Mouse (Mus musculus) heart, embryonic 14.5 days (tissue): Measurements from ENCODE around the gene Exoc2. TPM values are rescaled to one million over a fixed set of nuclear protein-coding genes. Genes with fewer than 3 reads are reported as not detected.

ENCODE experiments used
- ATAC-seq: fragments of 200-750 bp; cut with Nextera tagmentation; 2 replicates; pipeline ENCODE4 v1.8.0; 2017; ENCODE audit warnings: low read depth, moderate TSS enrichment; ENCODE audit not compliant: insufficient number of reproducible peaks, insufficient read depth, low FRiP score
- H3K27ac ChIP-seq, 2 experiments: fragments of 200-500 bp in 1 of 2; fragments of 300-500 bp in 1 of 2; sonication (generic) in 1 of 2; replicated peaks in 1 of 2; 2 replicates each; pipeline ENCODE4 v1.5.1; 2012 to 2014; ENCODE audit warnings: low read depth in 2 of 2, low read length in 2 of 2, control low read depth in 1 of 2, mild to moderate bottlenecking in 1 of 2, mixed read lengths in 1 of 2; ENCODE audit not compliant: control insufficient read depth in 1 of 2, insufficient read depth in 1 of 2
- H3K27me3 ChIP-seq: fragments of 300-500 bp; sonication (generic); 2 replicates; pipeline ENCODE4 v1.6.1; 2014; ENCODE audit warnings: mild to moderate bottlenecking, low read length, control low read depth; ENCODE audit not compliant: control insufficient read depth, insufficient read depth
- H3K36me3 ChIP-seq: fragments of 300-500 bp; sonication (generic); 2 replicates; pipeline ENCODE4 v1.6.1; 2014; ENCODE audit warnings: mild to moderate bottlenecking, control low read depth, low read length, mixed read lengths; ENCODE audit not compliant: control insufficient read depth, insufficient read depth
- H3K4me1 ChIP-seq, 2 experiments: fragments of 200-500 bp in 1 of 2; fragments of 300-500 bp in 1 of 2; sonication (generic) in 1 of 2; 2 replicates each; pipeline ENCODE4 v1.6.1; 2012 to 2014; ENCODE audit warnings: low read length in 2 of 2, control low read depth in 1 of 2, mixed read lengths in 1 of 2; ENCODE audit not compliant: control insufficient read depth in 2 of 2, insufficient read depth in 2 of 2
- H3K4me2 ChIP-seq: fragments of 300-500 bp; sonication (generic); 2 replicates; pipeline ENCODE4 v1.6.1; 2014; ENCODE audit warnings: mild to moderate bottlenecking, low read length
- H3K4me3 ChIP-seq, 2 experiments: fragments of 200-500 bp in 1 of 2; fragments of 300-500 bp in 1 of 2; sonication (generic) in 1 of 2; 2 replicates each; pipeline ENCODE4 v1.5.1; 2012 to 2014; ENCODE audit warnings: low read length in 2 of 2, mild to moderate bottlenecking in 2 of 2, control low read depth in 1 of 2, low read depth in 1 of 2, moderate library complexity in 1 of 2; ENCODE audit not compliant: control insufficient read depth in 1 of 2, insufficient read depth in 1 of 2
- H3K9ac ChIP-seq: fragments of 300-500 bp; sonication (generic); 2 replicates; pipeline ENCODE4 v1.6.1; 2014; ENCODE audit warnings: mild to moderate bottlenecking, low read length
- H3K9me3 ChIP-seq: fragments of 300-500 bp; sonication (generic); 2 replicates; pipeline ENCODE4 v1.6.1; 2016; ENCODE audit warnings: low read length, control low read depth; ENCODE audit not compliant: control insufficient read depth
- WGBS: fragments of 180-500 bp; shearing (Covaris S2); extraction: QIAGEN DNeasy Blood & Tissue Kit; methylation state at CpG from one replicate; pipeline ENCODE4 v1.1.7; 2014; 5-methylcytosine and 5-hydroxymethylcytosine counted together
- polyA plus RNA-seq: library from polyadenylated mRNA; unstranded; fragments of >200 nt; fragmentation: Nextera tagmentation; extraction: Ambion mirVana; gene quantifications from 2 replicates; pipeline ENCODE4 v1.2.1, GENCODE M21; 2014

Exoc2 gene
- polyA plus RNA-seq, 1 experiment from 2014 or later = 23.9 TPM

DNA sequence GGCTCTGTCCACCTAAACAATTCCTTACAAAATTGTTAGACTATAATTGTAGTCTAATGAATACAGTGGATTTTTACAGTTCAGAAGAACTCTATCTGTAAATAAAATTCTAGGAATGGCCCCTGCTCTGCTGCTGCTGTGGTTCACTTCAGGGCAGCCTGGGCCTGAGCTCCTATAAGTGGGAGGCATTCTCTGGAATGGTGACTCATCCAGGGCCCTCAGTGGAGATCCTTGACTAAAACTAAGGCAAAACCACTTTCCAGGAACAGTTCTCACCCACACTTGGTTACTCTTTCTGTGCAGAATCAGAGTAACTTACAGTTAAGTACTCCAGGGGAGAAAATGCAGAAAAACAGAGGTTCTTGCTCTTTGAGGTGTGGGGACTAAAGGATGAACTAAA lies 108.4 kb downstream of the Exoc2 start:
- H3K9me3 ChIP-seq = no peaks in the 10 kb centered on the region
- no peak overlapping the region for H3K27ac ChIP-seq
- H3K4me3 ChIP-seq = no peak overlapping the region
- peaks cover 30% of the 10 kb centered on the region for H3K36me3 ChIP-seq
- ATAC-seq = no peak
- no peak overlapping the region for H3K9ac ChIP-seq
- no peak overlapping the region for H3K4me2 ChIP-seq
- no peaks in the 10 kb centered on the region for H3K27me3 ChIP-seq
- H3K4me1 ChIP-seq = no peaks in the 10 kb centered on the region

DNA sequence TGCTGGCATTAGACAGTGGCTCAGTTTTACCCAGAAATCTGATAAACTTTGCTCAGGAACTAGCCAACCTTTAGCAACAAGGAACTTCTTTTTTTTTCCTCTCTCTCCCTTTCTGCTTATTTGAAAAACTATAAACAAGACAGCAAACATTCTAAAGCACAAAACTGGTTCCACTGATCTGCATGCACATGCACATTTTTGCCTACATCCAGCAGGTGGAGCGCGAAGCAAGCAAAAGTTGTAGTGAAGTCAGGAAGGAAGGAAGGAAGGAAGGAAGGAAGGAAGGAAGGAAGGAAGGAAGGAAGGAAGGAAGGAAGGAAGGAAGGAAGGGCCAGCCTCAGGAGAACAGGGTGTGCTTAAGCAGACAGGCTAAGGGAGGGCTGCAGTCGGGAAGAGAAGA lies 109.9 kb downstream of the Exoc2 start:
- H3K4me1 ChIP-seq = no peaks in the 10 kb centered on the region
- peaks cover 27% of the 10 kb centered on the region for H3K36me3 ChIP-seq
- H3K9me3 ChIP-seq = no peaks in the 10 kb centered on the region
- WGBS = 84% methylated on average over 3 of the region's 3 CpGs
- H3K27ac ChIP-seq = no peak overlapping the region
- no peak overlapping the region for H3K4me3 ChIP-seq
- H3K4me2 ChIP-seq = no peak overlapping the region
- no peaks in the 10 kb centered on the region for H3K27me3 ChIP-seq
- H3K9ac ChIP-seq = no peak overlapping the region
- ATAC-seq = no peak

DNA sequence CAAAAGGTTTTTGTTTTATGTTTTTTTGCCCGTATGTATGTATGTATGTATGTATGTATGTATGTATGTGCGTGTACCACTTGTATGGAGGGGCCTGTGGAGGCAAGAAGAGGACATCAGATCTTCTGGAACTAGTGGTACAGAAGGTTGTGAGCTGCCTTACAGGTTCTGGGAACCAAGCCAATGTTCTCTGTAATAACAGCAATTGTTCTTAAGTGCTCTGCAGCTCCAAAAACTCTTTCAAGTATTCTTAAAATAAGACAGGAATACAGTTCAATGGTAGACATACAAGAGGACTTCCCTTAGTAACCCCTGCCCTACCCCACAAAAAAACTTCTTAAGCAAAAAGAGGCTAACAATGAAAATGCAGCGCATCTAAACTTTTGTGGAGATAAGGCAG lies 115.5 kb downstream of the Exoc2 start:
- ATAC-seq = no peak
- Histone ChIP-seq H3K4me1 (peaks cover 0 to 4% of the 10 kb centered on the region in 2 experiments; a peak in 1 of 4 replicates), H3K9me3 (no peaks in the 10 kb centered on the region), H3K27me3 (no peaks in the 10 kb centered on the region), H3K27ac (no peak overlapping the region), H3K36me3 (peaks cover 11% of the 10 kb centered on the region), H3K9ac (no peak overlapping the region), H3K4me2 (no peak overlapping the region), H3K4me3 (no peak overlapping the region)
- 66% methylated on average over 3 of the region's 3 CpGs for WGBS

DNA sequence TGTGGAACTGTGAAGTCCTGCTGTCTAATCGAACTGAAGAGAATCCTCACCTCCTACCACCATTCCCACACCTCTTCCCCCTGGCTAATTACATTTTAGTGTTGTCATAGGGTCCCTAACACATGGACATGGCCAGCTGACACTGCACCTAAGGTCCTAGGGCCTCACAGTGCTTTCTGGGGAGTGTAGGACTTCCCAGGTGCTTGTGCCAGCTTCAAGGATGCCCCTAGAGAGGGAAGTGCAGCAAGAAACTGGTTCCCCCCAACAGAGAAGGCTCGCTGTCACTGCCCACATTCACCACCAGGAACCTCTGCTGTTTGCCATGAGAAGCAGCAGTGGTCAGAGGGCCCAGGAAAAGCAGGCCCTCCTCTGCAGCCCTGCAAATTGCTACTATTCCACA lies 123.2 kb downstream of the Exoc2 start:
- H3K4me2 ChIP-seq = no peak overlapping the region
- H3K4me3 ChIP-seq = no peak overlapping the region
- H3K27me3 ChIP-seq = no peaks in the 10 kb centered on the region
- WGBS = 56% methylated on average over 2 of the region's 2 CpGs
- no peaks in the 10 kb centered on the region for H3K9me3 ChIP-seq
- 0 out of 4 replicates have a peak, but pooled peaks cover 0 to 2% of the 10 kb centered on the region in 2 experiments for H3K4me1 ChIP-seq
- H3K27ac ChIP-seq = no peak overlapping the region
- no peak for ATAC-seq
- H3K36me3 ChIP-seq = peaks cover 6% of the 10 kb centered on the region
- H3K9ac ChIP-seq = no peak overlapping the region

DNA sequence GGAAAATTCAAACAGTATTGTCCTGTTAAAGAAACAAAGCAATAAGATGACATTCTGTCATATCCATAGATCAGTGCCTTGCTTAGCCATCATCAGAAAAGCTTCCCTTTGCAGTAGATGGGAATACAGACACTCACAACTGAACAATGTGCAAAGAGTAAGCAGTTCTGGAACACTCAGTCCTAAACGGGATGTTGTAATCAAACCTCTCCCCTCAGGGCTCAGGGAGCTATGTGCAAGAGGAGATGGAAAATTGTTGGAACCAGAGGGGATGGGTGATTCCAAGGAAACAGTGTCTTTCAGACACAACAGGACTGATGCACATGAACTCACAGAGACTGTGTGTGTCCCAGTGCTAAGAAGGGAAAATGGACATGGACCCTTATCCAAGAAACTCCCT lies 125.9 kb downstream of the Exoc2 start:
- H3K4me1 ChIP-seq = 0 out of 4 replicates have a peak, but pooled peaks cover 0 to 2% of the 10 kb centered on the region in 2 experiments
- H3K27me3 ChIP-seq = no peaks in the 10 kb centered on the region
- no peak for ATAC-seq
- no peak overlapping the region for H3K9ac ChIP-seq
- no peak overlapping the region for H3K4me3 ChIP-seq
- no peak overlapping the region for H3K27ac ChIP-seq
- no peak overlapping the region for H3K4me2 ChIP-seq
- H3K9me3 ChIP-seq = no peaks in the 10 kb centered on the region
- 83% methylated on average over 1 of the region's 1 CpGs for WGBS
- 0 out of 2 replicates have a peak, but pooled peaks cover 4% of the 10 kb centered on the region for H3K36me3 ChIP-seq

DNA sequence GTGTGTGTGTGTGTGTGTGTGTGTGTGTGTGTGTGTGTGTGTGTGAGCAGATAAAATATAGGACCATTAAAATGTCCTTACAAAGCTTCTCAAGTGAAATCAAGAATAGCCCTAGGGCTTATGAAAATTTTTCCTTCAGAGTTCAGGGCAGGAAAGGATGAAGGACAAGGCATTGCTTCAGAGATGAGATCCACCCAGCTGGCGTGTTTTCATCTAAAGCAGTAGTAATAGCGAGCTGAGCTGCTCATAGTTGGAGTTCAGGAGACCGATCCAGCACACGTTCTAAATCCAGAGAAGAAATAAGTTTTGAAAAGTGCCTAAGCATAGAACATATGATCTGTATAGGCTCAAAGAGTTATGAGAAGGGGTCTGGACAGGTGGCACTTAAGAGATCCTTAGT lies 127.4 kb downstream of the Exoc2 start:
- H3K9me3 ChIP-seq = no peaks in the 10 kb centered on the region
- 0 out of 4 replicates have a peak, but pooled peaks cover 0 to 3% of the 10 kb centered on the region in 2 experiments for H3K4me1 ChIP-seq
- H3K4me2 ChIP-seq = no peak overlapping the region
- H3K36me3 ChIP-seq = 0 out of 2 replicates have a peak, but pooled peaks cover 4% of the 10 kb centered on the region
- WGBS = 85% methylated on average over 4 of the region's 4 CpGs
- no peak overlapping the region for H3K27ac ChIP-seq
- no peak for ATAC-seq
- H3K9ac ChIP-seq = no peak overlapping the region
- H3K4me3 ChIP-seq = no peak overlapping the region
- no peaks in the 10 kb centered on the region for H3K27me3 ChIP-seq

DNA sequence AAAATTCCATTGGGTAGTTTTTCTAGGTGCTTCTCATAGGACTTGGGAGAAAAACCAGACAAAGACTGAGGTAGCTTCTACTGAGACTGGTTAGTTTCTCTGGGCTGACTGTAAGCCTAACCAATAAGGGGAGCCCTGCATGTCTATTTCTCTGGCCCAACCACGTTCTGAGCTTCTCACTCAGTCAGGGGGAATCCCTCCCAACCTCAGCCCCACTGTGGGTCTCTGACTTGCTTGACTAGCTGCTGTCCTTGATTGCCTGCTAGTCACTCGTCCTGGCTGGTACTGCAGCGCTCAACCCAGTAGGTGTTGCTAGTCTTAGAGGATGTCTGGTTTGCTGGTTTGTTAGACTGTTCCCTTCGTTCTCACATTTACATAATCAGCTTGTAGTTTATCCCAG lies 130.8 kb downstream of the Exoc2 start:
- Histone ChIP-seq H3K4me1 (0 out of 4 replicates have a peak, but pooled peaks cover 0 to 4% of the 10 kb centered on the region in 2 experiments), H3K9ac (no peak overlapping the region), H3K27ac (no peak overlapping the region), H3K4me2 (no peak overlapping the region), H3K36me3 (0 out of 2 replicates have a peak, but pooled peaks cover 4% of the 10 kb centered on the region), H3K4me3 (no peak overlapping the region), H3K9me3 (no peaks in the 10 kb centered on the region), H3K27me3 (no peaks in the 10 kb centered on the region)
- 89% methylated on average over 4 of the region's 4 CpGs for WGBS
- no peak for ATAC-seq

DNA sequence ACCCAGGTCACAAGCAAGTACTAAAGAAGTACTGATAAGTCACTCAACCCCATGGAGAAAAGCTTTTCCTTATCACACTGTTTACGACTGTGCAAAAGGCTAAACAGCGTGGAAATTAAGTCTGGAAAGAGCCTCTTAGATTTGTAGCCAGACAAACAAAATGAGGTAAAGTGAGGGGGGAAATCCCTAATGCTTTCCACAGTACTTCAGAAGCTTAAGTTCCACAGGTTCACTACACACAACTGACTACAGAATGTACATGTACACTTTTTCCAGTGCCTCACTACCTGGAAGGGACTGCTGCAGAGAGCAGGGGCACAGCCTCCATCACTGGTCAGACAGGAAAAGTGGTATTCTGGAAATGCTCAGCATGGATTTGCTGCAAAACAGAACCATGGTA lies 132.1 kb downstream of the Exoc2 start:
- Histone ChIP-seq H3K27me3 (no peaks in the 10 kb centered on the region), H3K4me3 (no peak overlapping the region), H3K4me1 (0 out of 4 replicates have a peak, but pooled peaks cover 0 to 4% of the 10 kb centered on the region in 2 experiments), H3K4me2 (no peak overlapping the region), H3K27ac (no peak overlapping the region), H3K9me3 (no peaks in the 10 kb centered on the region), H3K36me3 (0 out of 2 replicates have a peak, but pooled peaks cover 4% of the 10 kb centered on the region), H3K9ac (no peak overlapping the region)
- 50% methylated on average over 2 of the region's 2 CpGs for WGBS
- no peak for ATAC-seq
